Mouse (Mus musculus): ENCODE results near the gene Rad54l2.
A peak's percentile ranks its signal among the peaks of the same experiment; 100 is the strongest.

GRCm38 (mm10) chr9:106643128-106643527, 145.9 kb downstream of the Rad54l2 start:
- TF ChIP-seq CTCF (IDR thresholded peaks at IDR 0.05; ENCODE audit: low read depth, low read length): peak; percentile 99
- TF ChIP-seq POLR2A (IDR thresholded peaks at IDR 0.05; ENCODE audit: extremely low read depth, insufficient read depth, low read length): no peak

Measured in liver, adult 2 months (tissue).